Mouse (Mus musculus): ENCODE measurements around the gene Lrrc8d. TPM values are rescaled to one million over a fixed set of nuclear protein-coding genes. Genes with fewer than 3 reads are reported as not detected.

Lrrc8d gene
- 99.6 and 142 TPM in 2 replicates for total RNA-seq (2023)

GRCm38 (mm10) chr5:105699141-105700069 is at the start of gene Lrrc8d:
TSS of gene Lrrc8d (plus strand) at chr5:105699969.

GRCm38 (mm10) chr5:105876068-105876924 is 176.5 kb downstream of the Lrrc8d start, which contains the start of gene Zfp326:
TSS of gene Zfp326 (plus strand) at chr5:105876565.

Other genes with a start within 250 kb of the Lrrc8d start
- gene Lrrc8c, start 180.6 kb upstream of the Lrrc8d start, total RNA-seq (2023), result 33.9 and 37.7 TPM in 2 replicates
- gene Zfp326, start 176.6 kb downstream of the Lrrc8d start, total RNA-seq (2023), result 22.7 and 30.0 TPM in 2 replicates